Mouse (Mus musculus): ENCODE data around the gene Ubtf.

Ubtf gene

GRCm38 (mm10) chr11:102334010-102334409, 14.5 kb upstream of the Ubtf start:
- no peak for TF ChIP-seq GATA4 (IDR thresholded peaks at IDR 0.05; ENCODE audit: insufficient replicate concordance, low read length)

- no peak for TF ChIP-seq GATA4 (IDR thresholded peaks at IDR 0.05; ENCODE audit: insufficient replicate concordance, low read length)
These were observed 13.5 kb upstream of the Ubtf start for GRCm38 (mm10) chr11:102333061-102333460.

GRCm38 (mm10) chr11:102331806-102332205, 12.3 kb upstream of the Ubtf start:
- TF ChIP-seq GATA4 (IDR thresholded peaks at IDR 0.05; ENCODE audit: insufficient replicate concordance, low read length), result no peak

- no peak for TF ChIP-seq GATA4 (IDR thresholded peaks at IDR 0.05; ENCODE audit: insufficient replicate concordance, low read length)
These were observed 10.5 kb upstream of the Ubtf start for GRCm38 (mm10) chr11:102330039-102330438.

- TF ChIP-seq GATA4 (IDR thresholded peaks at IDR 0.05; ENCODE audit: insufficient replicate concordance, low read length), result no peak
These were observed 10.0 kb upstream of the Ubtf start for GRCm38 (mm10) chr11:102329518-102329917.

GRCm38 (mm10) chr11:102327839-102328238, 8.3 kb upstream of the Ubtf start:
- TF ChIP-seq GATA4 (IDR thresholded peaks at IDR 0.05; ENCODE audit: insufficient replicate concordance, low read length), result no peak

- TF ChIP-seq GATA4 (IDR thresholded peaks at IDR 0.05; ENCODE audit: insufficient replicate concordance, low read length), result no peak
These were observed 7.7 kb upstream of the Ubtf start for GRCm38 (mm10) chr11:102327250-102327649.

GRCm38 (mm10) chr11:102323516-102323915, 4.0 kb upstream of the Ubtf start:
- TF ChIP-seq GATA4 (IDR thresholded peaks at IDR 0.05; ENCODE audit: insufficient replicate concordance, low read length), result no peak

- no peak for TF ChIP-seq GATA4 (IDR thresholded peaks at IDR 0.05; ENCODE audit: insufficient replicate concordance, low read length)
These were observed 2.4 kb upstream of the Ubtf start for GRCm38 (mm10) chr11:102321931-102322330.

- TF ChIP-seq GATA4 (IDR thresholded peaks at IDR 0.05; ENCODE audit: insufficient replicate concordance, low read length), result no peak
These were observed 1.1 kb upstream of the Ubtf start for GRCm38 (mm10) chr11:102320686-102321005.

GRCm38 (mm10) chr11:102319941-102320685, 571 bp upstream of the Ubtf start:
- TF ChIP-seq GATA4 (IDR thresholded peaks at IDR 0.05; ENCODE audit: insufficient replicate concordance, low read length), result no peak

- TF ChIP-seq GATA4 (IDR thresholded peaks at IDR 0.05; ENCODE audit: insufficient replicate concordance, low read length), result no peak
These were observed 749 bp downstream of the Ubtf start for GRCm38 (mm10) chr11:102318576-102319409.

GRCm38 (mm10) chr11:102317901-102318575, 1.5 kb downstream of the Ubtf start:
- TF ChIP-seq GATA4 (IDR thresholded peaks at IDR 0.05; ENCODE audit: insufficient replicate concordance, low read length), result no peak

GRCm38 (mm10) chr11:102317298-102317900, 2.1 kb downstream of the Ubtf start:
- no peak for TF ChIP-seq GATA4 (IDR thresholded peaks at IDR 0.05; ENCODE audit: insufficient replicate concordance, low read length)

- TF ChIP-seq GATA4 (IDR thresholded peaks at IDR 0.05; ENCODE audit: insufficient replicate concordance, low read length), result no peak
These were observed 2.8 kb downstream of the Ubtf start for GRCm38 (mm10) chr11:102316572-102317297.

Measured in liver, adult (tissue).